Mouse (Mus musculus) liver, postnatal 0 days (tissue): ENCODE results near the gene Nr1h4. TPM values are rescaled to one million over a fixed set of nuclear protein-coding genes. Genes with fewer than 3 reads are reported as not detected.

Experiments used
- ATAC-seq: fragments of 200-750 bp; cut with Nextera tagmentation; 2 replicates; pipeline ENCODE4 v1.8.0; 2017; ENCODE audit warnings: mild to moderate bottlenecking, moderate library complexity
- DNase-seq: peaks from one replicate; pipeline ENCODE4 v3.0.0-alpha.2; 2016
- H3K27ac ChIP-seq: fragments of 300-500 bp; sonication (generic); 2 replicates; pipeline ENCODE4 v1.5.1; 2014; ENCODE audit warnings: antibody characterized with exemption, moderate library complexity, mild to moderate bottlenecking, low read depth
- H3K27me3 ChIP-seq: fragments of 300-500 bp; sonication (generic); 2 replicates; pipeline ENCODE4 v1.6.1; 2014; ENCODE audit warnings: low read length, control low read depth, mixed read lengths; ENCODE audit not compliant: insufficient read depth
- H3K36me3 ChIP-seq: fragments of 300-500 bp; sonication (generic); replicated peaks from 2 replicates; pipeline ENCODE4 v1.6.1; 2014; ENCODE audit warnings: mild to moderate bottlenecking, control low read depth, low read length, moderate library complexity, mixed read lengths; ENCODE audit not compliant: insufficient read depth
- H3K4me1 ChIP-seq: fragments of 300-500 bp; sonication (generic); 2 replicates; pipeline ENCODE4 v1.6.1; 2014; ENCODE audit warnings: antibody characterized with exemption, mild to moderate bottlenecking, control low read depth; ENCODE audit not compliant: insufficient read depth
- H3K4me2 ChIP-seq: fragments of 300-500 bp; sonication (generic); 2 replicates; pipeline ENCODE4 v1.6.1; 2014; ENCODE audit warnings: low read depth, mild to moderate bottlenecking, low read length, moderate library complexity, mixed read lengths
- H3K4me3 ChIP-seq: fragments of 300-500 bp; sonication (generic); 2 replicates; pipeline ENCODE4 v1.5.1; 2014; ENCODE audit warnings: low read depth, low read length
- H3K9ac ChIP-seq: fragments of 300-500 bp; sonication (generic); replicated peaks from 2 replicates; pipeline ENCODE4 v1.6.1; 2014; ENCODE audit warnings: mild to moderate bottlenecking, moderate library complexity
- H3K9me3 ChIP-seq: fragments of 300-500 bp; sonication (generic); 2 replicates; pipeline ENCODE4 v1.6.1; 2016; ENCODE audit warnings: mild to moderate bottlenecking, control low read depth, low read length, mixed read lengths
- CTCF ChIP-seq: sonication (generic); IDR thresholded peaks from 2 replicates; pipeline ENCODE4 v1.5.1; 2016; ENCODE audit warnings: antibody characterized with exemption, low read depth
- EP300 ChIP-seq: IDR thresholded peaks from 2 replicates; pipeline ENCODE4 v1.6.1; 2016; ENCODE audit warnings: antibody characterized with exemption, low read depth, mild to moderate bottlenecking
- WGBS: fragments of 180-500 bp; shearing (Covaris S2); extraction: QIAGEN DNeasy Blood & Tissue Kit; methylation state at CpG from one replicate; pipeline ENCODE4 v1.1.7; 2014; ENCODE audit not compliant: insufficient replicate concordance; 5-methylcytosine and 5-hydroxymethylcytosine counted together
- polyA plus RNA-seq: library from polyadenylated mRNA; unstranded; fragments of >200 nt; fragmentation: Nextera tagmentation; extraction: Ambion mirVana; gene quantifications from 2 replicates; pipeline ENCODE4 v1.2.1, GENCODE M21; 2015

Nr1h4 gene
- polyA plus RNA-seq, 1 experiment from 2014 or later = 43.5 TPM

DNA sequence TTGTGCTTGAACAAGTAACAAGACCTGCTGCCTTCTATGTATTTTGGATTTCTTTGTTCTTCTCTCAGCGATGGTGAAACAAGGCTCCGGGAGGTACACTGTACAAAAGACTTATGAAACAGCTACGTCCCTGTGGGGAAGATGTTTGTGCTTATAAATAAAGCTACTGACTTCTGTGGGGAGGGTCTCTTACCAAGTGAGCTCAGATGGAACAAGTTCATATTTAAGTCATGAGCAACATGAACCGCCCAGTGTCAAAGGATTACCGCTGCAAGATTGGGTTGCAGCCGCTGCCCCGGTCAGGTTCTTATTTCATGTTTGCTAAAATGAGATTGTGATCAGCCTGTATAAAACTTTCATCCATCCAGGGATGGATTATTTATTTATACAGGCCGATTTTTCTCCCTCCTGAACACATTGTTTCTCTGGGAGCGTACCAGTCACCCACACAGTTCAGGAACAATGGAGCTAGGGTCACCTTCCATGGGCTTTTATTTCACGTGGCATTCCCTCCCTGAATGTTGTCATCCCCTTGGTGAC lies 51.2 kb downstream of the Nr1h4 start:
- DNase-seq (no peak), ATAC-seq (no peak)
- H3K4me2 ChIP-seq = no peak overlapping the region
- H3K27me3 ChIP-seq = no peaks in the 10 kb centered on the region
- 82% methylated on average over 10 of the region's 10 CpGs for WGBS
- no peaks in the 10 kb centered on the region for H3K9me3 ChIP-seq
- no peak overlapping the region for H3K9ac ChIP-seq
- H3K36me3 ChIP-seq = peaks cover 3% of the 10 kb centered on the region; the same call in 1 of the 2 replicates
- peaks cover 8% of the 10 kb centered on the region for H3K4me1 ChIP-seq
- no peak overlapping the region for H3K4me3 ChIP-seq
- H3K27ac ChIP-seq = no peak overlapping the region
- TF ChIP-seq CTCF (no peak), EP300 (no peak)

DNA sequence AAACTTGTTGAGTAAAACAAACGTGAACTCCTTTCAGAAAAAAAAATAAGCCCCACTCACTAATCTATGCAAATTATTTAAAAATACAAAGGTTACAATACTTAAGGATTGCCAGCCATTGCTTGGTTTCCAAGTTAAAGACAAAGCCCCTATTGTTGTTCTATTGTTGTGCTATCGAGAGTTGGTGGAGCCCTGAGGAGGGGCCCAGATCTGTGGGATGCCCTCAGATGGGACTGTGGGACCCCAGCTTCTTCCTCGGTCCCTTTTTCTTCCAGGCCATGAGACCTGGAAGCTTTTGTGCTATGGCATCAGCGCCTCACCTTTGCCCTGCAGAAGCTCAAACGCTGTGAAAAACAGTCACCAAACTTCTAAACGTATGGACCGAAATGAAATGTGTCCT lies 51.7 kb downstream of the Nr1h4 start:
- no peak for DNase-seq
- Histone ChIP-seq H3K27me3 (no peaks in the 10 kb centered on the region), H3K4me3 (no peak overlapping the region), H3K27ac (no peak overlapping the region), H3K4me1 (peaks cover 8% of the 10 kb centered on the region), H3K9me3 (no peaks in the 10 kb centered on the region), H3K9ac (no peak overlapping the region), H3K36me3 (peaks cover 3% of the 10 kb centered on the region; the same call in 1 of the 2 replicates), H3K4me2 (no peak overlapping the region)
- no peak for ATAC-seq
- no peak for TF ChIP-seq CTCF
- TF ChIP-seq EP300 = no peak
- 68% methylated on average over 7 of the region's 7 CpGs for WGBS

DNA sequence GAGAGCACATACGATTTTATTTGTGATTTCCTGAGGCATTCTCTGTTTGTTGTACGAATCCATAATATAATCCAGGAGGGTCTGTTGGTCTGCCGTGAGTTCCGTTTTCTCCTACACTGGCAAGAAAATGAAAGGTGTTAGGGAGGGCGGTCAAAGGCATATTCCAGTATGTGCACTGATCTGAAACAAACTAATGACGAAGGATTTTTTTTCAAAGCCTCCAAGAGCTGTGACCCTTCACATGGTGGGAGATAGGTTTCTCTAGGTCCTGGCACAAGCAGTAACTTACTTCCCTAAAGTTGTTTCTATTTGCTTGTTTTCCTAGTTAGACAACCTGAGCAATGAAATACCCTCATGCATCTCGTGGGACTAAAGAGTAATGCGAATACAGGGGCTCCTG lies 54.6 kb downstream of the Nr1h4 start:
- H3K36me3 ChIP-seq = peaks cover 3% of the 10 kb centered on the region; the same call in 1 of the 2 replicates
- no peak for ATAC-seq

GRCm38 (mm10) chr10:89470596-89471353 lies 62.6 kb downstream of the Nr1h4 start:
- no peak overlapping the region for H3K9ac ChIP-seq
- TF ChIP-seq CTCF = no peak
- no peaks in the 10 kb centered on the region; the same call in 1 of the 2 replicates for H3K9me3 ChIP-seq
- 56% methylated on average over 7 of the region's 7 CpGs for WGBS
- no peaks in the 10 kb centered on the region for H3K4me1 ChIP-seq
- no peak overlapping the region for H3K4me2 ChIP-seq
- DNase-seq (no peak), ATAC-seq (peak; percentile 70)
- H3K4me3 ChIP-seq = no peak overlapping the region
- no peak overlapping the region for H3K27ac ChIP-seq
- H3K36me3 ChIP-seq = peaks cover 18% of the 10 kb centered on the region
- no peaks in the 10 kb centered on the region for H3K27me3 ChIP-seq

More for the DNA sequence above, 54.6 kb downstream of the Nr1h4 start:
- H3K4me1 ChIP-seq = no peaks in the 10 kb centered on the region
- WGBS = 85% methylated on average over 8 of the region's 8 CpGs
- no peaks in the 10 kb centered on the region for H3K9me3 ChIP-seq
- no peak overlapping the region for H3K27ac ChIP-seq
- DNase-seq = no peak
- TF ChIP-seq EP300 (no peak), CTCF (no peak)
- H3K9ac ChIP-seq = no peak overlapping the region
- H3K27me3 ChIP-seq = no peaks in the 10 kb centered on the region
- no peak overlapping the region for H3K4me2 ChIP-seq
- H3K4me3 ChIP-seq = no peak overlapping the region

- 56% methylated on average over 4 of the region's 4 CpGs for WGBS
- no peak for TF ChIP-seq CTCF
- no peak for TF ChIP-seq EP300
- ATAC-seq = no peak
Observed at GRCm38 (mm10) chr10:89464760-89465405, 68.5 kb downstream of the Nr1h4 start.

DNA sequence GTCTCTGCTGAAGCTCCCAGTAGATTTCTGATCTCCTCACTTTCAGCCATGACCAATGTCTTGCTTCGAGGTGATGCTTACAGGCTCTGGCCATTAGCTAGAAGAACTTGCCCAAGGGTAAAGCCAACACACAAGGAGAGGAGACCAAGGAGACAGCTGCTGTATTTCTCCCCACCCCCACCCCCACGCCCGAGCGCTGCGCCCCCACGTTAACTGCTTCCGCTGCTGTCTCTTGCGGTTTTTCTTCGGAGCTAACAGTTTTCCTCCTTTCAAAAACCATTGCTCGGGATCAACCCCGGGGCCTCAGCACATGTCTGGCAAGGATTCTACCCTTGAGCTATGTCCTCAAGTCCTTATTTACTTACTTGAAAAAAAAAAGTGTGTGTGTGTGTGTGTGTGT lies 70.5 kb downstream of the Nr1h4 start:
- DNase-seq (no peak), ATAC-seq (no peak)
- H3K9ac ChIP-seq = no peak overlapping the region
- no peaks in the 10 kb centered on the region for H3K27me3 ChIP-seq
- peaks cover 7% of the 10 kb centered on the region for H3K36me3 ChIP-seq
- no peak for TF ChIP-seq EP300
- TF ChIP-seq CTCF = no peak
- H3K4me2 ChIP-seq = no peak overlapping the region
- 0 out of 2 replicates have a peak overlapping the region, but pooled peaks have one; percentile 39 for H3K27ac ChIP-seq
- H3K4me1 ChIP-seq = peaks cover 11% of the 10 kb centered on the region; the same call in 1 of the 2 replicates
- 70% methylated on average over 11 of the region's 11 CpGs for WGBS
- H3K9me3 ChIP-seq = no peaks in the 10 kb centered on the region
- H3K4me3 ChIP-seq = no peak overlapping the region

More at GRCm38 (mm10) chr10:89464760-89465405, 68.5 kb downstream of the Nr1h4 start:
- Histone ChIP-seq H3K4me1 (no peaks in the 10 kb centered on the region), H3K27ac (no peak overlapping the region), H3K9ac (no peak overlapping the region), H3K36me3 (peaks cover 11% of the 10 kb centered on the region), H3K4me3 (no peak overlapping the region), H3K27me3 (no peaks in the 10 kb centered on the region), H3K4me2 (no peak overlapping the region), H3K9me3 (no peaks in the 10 kb centered on the region)
- DNase-seq = no peak
